Mouse (Mus musculus) spleen, adult 12 weeks (tissue): ENCODE results near the gene Rgs16.

Source experiments
- DNase-seq: peaks from one replicate; pipeline ENCODE4 v3.0.0; 2022; ENCODE audit warnings: low spot score

Rgs16 gene

GRCm38 (mm10) chr1:153720935-153721334, 19.2 kb upstream of the Rgs16 start:
- DNase-seq = no peak

DNA sequence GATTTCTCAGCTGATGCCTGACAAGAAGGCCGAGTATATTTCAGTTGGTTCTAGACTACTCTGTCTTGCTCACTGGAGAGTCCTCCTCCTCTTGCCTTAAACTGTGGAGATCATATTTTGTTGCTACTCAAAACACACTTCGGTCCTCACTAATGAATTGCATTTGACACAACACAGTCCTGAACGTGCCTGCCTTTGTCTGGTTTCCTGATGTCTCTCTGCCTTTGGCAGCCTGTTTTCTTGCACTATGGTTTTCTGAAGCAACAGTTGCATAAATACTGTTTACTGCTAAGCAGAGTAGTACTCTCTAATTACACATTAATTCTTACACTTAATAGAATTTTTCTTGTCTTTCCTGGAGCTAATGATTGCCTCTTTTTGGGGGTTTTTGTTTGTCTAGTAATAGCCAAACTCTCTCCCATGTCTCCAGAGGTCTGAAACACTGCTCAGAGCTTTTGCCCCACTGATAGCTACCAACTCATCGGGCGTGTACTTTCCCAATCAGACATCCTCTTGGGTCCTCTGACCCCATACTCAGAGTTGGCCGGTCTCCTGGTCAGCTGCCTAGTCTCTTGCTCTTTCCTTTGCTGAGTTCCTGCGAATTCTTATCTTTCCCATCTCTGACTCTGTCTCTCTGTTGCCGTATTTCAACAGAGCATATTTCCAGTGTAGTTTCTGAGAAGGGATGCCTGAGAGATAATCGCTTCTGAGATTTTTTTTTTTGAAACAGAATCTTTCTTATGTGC, 18.4 kb upstream of the Rgs16 start:
- DNase-seq = no peak

GRCm38 (mm10) chr1:153723426-153723825, 16.7 kb upstream of the Rgs16 start:
- DNase-seq = peak; percentile 4

DNA sequence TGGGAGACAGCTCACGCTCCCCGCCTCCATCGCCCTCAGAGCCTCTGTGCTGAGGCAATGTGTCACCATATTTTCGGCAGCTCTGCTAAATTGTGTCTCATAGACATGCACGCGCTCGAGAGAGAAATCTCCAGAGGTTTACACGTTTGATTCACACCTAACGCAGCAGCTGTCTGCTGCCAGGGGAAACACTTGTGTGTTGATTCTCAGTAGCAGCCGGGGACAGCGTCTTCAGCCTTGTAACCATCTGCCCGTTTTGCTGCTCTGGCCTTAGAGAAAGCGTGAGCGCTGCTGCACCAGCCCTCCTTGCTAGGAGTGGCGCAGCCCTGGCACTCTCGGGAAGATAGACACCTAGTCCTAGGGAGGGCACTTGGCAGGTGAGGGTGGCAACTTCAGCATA, 13.5 kb upstream of the Rgs16 start:
- no peak for DNase-seq

DNA sequence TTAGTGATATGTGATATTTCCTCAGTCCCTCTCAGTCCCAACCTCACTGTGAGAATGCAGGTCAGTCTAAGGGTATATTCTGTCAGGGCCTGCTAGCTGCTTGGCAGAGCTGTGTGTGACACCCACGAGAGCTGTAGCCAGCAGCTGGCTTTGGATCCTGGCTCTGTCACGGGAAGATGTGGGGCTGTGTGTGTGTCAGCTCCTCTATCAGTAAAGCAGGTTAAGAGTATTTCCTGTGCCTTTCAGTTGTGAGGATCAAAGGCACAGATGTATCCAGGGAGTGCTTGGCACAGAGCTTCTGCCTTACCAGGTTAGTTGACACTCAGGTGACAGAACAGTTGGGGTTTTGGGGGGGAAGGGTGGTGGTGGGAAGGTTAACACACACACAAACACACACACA, 10.3 kb upstream of the Rgs16 start:
- DNase-seq = no peak

DNA sequence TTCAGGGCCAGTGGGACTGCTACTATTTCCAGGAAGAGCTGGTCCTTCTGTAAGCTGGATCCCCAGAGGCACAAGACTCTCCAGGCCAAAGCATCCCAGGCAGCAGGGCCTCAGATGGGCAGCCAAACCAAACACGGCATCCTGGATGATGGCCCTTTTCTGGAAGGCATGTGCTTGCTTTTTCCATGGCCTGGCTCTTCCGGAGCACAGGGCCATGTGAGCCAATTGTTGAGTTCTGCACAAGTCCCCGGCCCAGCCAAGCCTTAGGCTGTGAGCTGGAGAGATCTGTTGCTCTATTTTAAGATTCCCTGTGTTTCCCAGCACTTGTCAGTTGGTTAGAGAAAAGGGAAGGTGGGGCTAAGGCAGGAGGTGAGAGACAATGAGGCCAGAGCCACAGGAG, 9.5 kb upstream of the Rgs16 start:
- no peak for DNase-seq

DNA sequence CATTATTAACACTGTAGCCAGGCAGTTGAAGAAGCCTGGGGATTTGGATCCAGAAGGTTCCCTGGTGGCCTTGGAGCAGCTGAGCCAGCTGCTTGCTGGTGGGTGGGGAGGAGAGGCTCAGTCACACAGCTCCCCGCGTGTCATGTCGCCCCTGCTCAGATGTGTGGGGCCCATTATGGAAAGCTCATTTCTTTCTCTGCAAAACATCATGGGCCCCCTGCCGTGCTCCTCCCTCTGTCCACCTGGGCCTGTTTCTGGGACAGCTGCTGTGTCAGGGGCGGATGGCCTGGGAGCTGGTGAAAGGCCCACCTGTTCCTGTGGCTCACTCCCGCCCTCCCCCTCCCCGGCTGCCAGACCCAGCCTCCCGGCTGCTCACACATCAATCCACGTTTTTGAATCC, 7.0 kb upstream of the Rgs16 start:
- no peak for DNase-seq

DNA sequence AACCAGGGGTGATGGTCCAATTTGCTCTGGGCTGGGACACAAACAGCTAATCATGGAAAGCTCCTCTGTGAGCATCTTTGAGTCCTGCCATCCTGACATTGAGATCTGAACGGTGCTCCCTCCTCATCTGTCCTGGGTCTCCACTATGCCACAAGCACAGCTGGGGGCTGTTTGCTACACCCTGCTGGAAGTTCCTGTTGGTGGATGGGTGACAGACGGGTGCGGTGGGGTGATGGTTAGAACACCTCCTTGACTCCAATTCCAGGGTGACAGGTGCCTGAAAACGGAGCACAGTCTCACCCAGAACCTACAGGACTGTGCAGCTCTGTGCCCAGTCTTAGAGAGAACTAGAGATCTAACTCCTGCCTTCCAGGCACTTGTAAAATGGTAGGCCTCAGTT, 5.3 kb upstream of the Rgs16 start:
- no peak for DNase-seq

- no peak for DNase-seq
Observed at GRCm38 (mm10) chr1:153736096-153736495, 4.1 kb upstream of the Rgs16 start.

- DNase-seq = no peak
Observed at GRCm38 (mm10) chr1:153737101-153738085, 2.8 kb upstream of the Rgs16 start.

DNA sequence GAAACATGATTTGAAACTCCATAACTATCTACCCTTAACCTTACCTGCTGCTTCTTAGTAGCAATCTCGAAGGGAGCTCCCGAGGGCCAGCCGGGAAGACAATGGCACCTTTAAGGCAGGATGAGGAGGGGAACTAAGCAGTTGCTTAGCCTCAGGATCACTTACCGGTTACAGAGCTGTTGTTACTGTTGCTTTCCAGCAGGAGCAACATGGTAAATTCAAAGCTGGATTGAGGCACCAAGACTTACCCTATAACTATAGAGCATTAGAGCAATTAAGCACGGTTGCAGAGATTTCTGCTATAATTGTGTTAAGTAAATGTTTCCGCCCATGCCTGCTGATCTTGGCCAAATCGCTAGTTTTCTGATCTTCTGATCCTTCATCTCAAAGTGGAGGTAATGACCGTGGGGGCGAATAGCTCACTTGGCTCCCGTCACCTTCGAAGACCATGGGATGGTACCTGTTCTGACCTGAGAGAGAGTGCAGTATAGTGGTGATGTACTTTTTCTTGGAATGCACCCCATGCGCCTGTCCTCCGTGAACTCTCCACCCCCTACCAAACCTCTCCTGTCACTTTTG, 623 bp upstream of the Rgs16 start:
- no peak for DNase-seq

DNA sequence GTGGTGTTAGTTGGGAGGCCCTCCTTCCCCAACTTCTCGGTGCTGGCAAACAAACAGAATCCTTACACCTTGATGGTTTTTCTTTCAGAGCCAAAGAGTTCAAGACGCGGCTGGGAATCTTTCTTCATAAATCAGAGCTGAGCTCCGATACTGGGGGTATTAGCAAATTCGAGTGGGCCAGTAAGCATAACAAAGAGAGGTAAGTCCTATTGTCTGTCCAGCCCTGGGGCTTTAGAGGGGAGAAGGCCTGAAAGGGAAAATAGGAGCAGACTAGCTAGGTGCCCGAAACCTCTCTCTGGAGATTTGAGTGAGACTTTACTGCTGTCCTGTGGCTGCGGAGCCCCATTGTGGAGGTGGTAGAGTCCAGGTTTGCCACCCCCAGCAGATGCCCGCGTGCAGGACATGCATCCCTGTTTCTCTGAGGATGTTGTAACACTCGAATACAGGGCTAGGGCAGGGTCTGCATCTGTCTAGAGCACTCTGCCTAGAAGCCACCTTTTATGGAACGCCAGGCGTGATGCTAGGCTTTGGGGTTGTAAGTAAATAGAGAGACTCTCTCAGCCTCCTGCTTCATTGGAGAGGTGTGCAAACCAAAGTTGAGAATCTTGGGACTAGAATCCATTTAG, 739 bp downstream of the Rgs16 start:
- no peak for DNase-seq

DNA sequence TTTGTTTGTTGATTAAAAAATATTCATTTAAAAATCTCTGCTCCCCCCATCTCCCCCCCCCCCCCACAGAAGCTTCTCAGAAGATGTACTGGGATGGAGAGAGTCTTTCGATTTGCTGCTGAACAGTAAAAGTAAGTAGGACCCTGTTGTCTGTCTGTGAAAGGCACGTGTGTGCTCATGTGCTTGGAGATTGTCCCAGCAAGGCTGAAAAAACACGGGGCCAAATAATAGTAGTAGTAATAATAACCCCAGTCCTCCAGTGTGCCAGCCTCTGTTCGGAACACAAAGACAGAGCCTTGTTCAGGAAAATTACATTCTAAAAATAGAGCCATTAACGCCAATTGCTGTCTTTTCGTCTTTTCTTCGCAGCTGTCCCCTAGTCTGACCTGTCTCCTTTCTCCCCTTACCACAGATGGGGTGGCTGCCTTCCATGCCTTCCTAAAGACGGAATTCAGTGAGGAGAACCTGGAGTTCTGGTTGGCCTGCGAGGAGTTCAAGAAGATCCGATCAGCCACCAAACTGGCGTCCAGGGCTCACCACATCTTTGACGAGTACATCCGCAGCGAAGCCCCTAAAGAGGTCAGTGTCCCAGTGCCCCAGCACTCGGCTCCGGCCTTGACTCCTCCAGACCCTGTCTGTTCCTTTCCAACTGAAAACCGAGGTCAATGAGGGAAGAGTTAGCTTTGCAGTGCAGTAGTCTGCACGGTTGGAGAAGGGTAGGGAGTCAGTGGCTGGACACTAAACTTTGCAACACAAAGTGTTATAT, 1.6 kb downstream of the Rgs16 start:
- no peak for DNase-seq

GRCm38 (mm10) chr1:153742374-153743155, 2.4 kb downstream of the Rgs16 start:
- peak; percentile 36 for DNase-seq

DNA sequence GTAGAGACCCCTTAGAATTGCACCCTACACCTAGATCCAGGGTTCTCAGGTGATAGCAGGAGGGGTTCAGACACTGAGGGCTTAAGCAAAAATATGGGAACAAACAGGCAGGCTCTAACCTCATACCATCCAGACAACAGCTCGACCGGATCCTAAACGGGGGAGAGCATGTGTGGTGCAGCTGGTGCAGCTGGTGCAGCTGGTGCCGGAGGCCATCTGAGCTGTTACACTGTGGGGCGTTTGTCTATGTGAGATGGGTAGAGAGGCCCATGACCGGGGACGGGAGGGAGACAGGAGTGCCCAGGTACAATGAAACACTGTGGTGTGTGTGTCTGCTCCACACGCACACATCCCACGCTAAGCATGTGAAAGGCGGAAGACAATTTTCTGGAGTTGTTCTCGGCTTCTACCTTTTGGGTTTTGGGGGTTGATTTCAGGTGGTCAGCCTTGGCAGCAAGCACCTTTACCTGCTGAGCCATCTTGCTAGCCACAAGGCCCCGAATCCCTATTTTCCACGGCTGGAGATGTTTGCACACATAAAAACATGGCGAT, 6.0 kb downstream of the Rgs16 start:
- no peak for DNase-seq

- peak; percentile 60 for DNase-seq
Observed at GRCm38 (mm10) chr1:153746728-153747127, 6.6 kb downstream of the Rgs16 start.

DNA sequence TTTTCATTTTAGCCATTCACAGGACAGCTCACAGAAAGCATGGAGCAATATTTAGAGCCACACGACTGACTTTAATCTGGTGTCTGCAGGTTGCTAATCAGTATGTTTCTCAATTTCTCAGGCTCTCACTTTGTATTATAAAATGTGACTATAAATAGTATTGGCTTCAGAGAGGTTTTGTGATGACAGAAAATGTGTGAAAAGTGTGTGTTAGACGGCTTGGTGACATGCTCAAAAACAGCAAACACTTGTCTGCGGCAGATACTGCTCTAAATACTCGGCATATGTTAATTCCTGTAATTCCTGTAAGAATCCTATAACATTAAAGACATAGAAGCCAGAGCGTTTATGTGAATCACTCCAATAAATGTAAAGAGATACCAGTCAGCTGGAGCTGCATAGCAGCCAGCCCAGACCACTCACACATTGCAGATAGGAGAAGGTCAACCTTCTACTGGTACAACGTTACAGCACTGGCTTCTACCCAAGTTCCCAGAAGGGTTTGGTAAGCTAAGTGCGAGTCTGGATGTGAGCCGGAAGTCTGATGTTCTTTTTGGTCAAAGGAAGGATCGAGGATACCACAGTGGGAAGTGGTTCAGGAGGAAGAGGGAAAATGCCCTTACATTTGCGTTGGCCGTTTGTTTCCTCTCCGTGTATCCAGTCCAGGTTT, 7.8 kb downstream of the Rgs16 start:
- DNase-seq = peak; percentile 7

DNA sequence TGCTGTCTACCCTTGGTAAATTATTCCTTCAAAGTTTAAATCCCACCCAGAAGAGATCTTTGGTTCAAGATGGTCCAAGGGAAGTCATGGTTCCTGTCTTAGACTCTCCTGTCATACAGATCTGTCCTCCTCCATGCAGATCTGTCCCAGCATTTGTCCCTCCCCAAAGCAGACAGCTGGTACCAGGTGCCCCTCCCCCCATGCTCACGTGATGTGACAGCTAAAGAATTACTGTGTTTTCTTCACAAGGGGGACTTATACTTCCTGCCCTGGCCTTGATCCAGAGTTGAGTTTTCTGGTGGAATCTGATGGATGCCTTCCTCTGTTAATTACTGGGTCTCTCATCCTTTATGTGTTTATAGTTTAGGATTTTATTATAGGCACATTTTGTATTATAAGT, 8.4 kb downstream of the Rgs16 start:
- DNase-seq = peak; percentile 74

DNA sequence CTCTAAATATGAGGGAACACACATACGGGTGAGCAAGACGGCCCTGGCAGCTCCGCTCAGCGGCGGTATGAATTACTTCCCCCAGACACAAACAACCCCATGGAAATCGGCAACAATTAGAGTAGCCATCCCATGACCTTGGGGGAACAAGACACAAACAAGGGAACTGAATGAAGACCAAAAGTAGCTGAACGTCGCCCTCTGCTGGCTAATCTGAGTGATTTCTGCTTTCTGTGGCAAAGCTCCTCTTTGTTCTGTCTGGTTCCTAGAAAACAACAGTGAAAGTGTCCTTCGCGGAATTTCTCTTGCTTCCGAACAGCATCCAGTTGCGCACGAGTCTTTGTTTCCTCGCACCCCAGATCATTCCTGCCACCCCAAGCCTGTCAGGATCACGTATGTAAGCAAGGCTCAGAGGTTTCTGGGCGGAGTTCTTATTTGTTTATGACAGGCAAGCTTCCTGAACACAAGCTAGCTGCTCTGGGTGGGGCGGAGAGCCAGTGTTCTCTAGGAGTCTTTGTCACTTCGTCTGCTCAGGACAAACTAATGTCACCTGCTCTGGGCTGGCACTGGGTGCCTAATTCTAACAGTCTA, 9.2 kb downstream of the Rgs16 start, which contains the start of gene Rnasel:
Rnasel (plus strand) TSS at position 216 of the 591 bp plus-strand sequence.
- peak; percentile 77 for DNase-seq
